Mouse (Mus musculus): ENCODE results near the gene Fam189b. TPM values are rescaled to one million over a fixed set of nuclear protein-coding genes. Genes with fewer than 3 reads are reported as not detected.

Fam189b gene
- total RNA-seq (2012; rRNA removed), result 1.6 and 2.2 TPM in 2 replicates
- 0.31 and 1.1 TPM in 2 replicates for total RNA-seq (2014; rRNA removed)
- polyA plus RNA-seq (2012; ENCODE audit: insufficient read length, low read depth), result 6.7 and 8.4 TPM in 2 replicates

- in situ Hi-C loops (cut with MboI; ENCODE audit: low pct_ligation_motif_present, low pct_unique_long_range_greater_than_20kb, low sequenced_read_pairs) (no loop called here), dilution Hi-C loops (cut with MboI; ENCODE audit: extremely low pct_ligation_motif_present, extremely low pct_unique_long_range_greater_than_20kb, low sequenced_read_pairs) (no loop called here)
- no peaks in the 10 kb centered on the region for H3K9me3 ChIP-seq (replicated peaks; ENCODE audit: low read length)
- DNase-seq (ENCODE audit: extremely low read depth), result no peak
- no peaks in the 10 kb centered on the region for H3K79me2 ChIP-seq (replicated peaks; ENCODE audit: control insufficient read depth, extremely low read depth, insufficient read depth, poor library complexity, severe bottlenecking)
- H3K4me1 ChIP-seq (ENCODE audit: control insufficient read depth in 1 of 2, insufficient read depth in 2 of 2), result peaks cover 0 to 9% of the 10 kb centered on the region in 2 experiments; a peak in 2 of 4 replicates
- no peak within 1 kb of the TSS for H3K4me2 ChIP-seq (ENCODE audit: insufficient read depth, low read depth, poor library complexity, severe bottlenecking)
- TF ChIP-seq EP300 (IDR thresholded peaks at IDR 0.05; ENCODE audit: low read length) (no peak), POLR2AphosphoS2 (IDR thresholded peaks at IDR 0.05; ENCODE audit: low read depth, low read length) (no peak), MYC (IDR thresholded peaks at IDR 0.05; ENCODE audit: low read depth, low read length) (no peak), NRF1 (IDR thresholded peaks at IDR 0.05; ENCODE audit: low read depth, low read length) (no peak), UBTF (IDR thresholded peaks at IDR 0.05; ENCODE audit: low read depth, low read length) (no peak), MAZ (IDR thresholded peaks at IDR 0.05; ENCODE audit: low read depth, low read length) (no peak), KAT2A (IDR thresholded peaks at IDR 0.05; ENCODE audit: insufficient replicate concordance, low read length) (no peak), MXI1 (IDR thresholded peaks at IDR 0.05; ENCODE audit: low read depth, low read length) (no peak), USF1 (IDR thresholded peaks at IDR 0.05; ENCODE audit: low read depth, low read length) (no peak), CHD2 (IDR thresholded peaks at IDR 0.05; ENCODE audit: low read length) (no peak), ETS1 (conservative IDR thresholded peaks at IDR 0.05; ENCODE audit: low read depth, low read length) (no peak), MAX (IDR thresholded peaks at IDR 0.05; ENCODE audit: low read length) (no peak), MEF2A (IDR thresholded peaks at IDR 0.05; ENCODE audit: borderline replicate concordance, low read depth, low read length) (no peak), TBP (conservative IDR thresholded peaks at IDR 0.05; ENCODE audit: low read depth, low read length) (no peak), ZC3H11A (IDR thresholded peaks at IDR 0.05; ENCODE audit: low read depth, low read length) (no peak), JUND (conservative IDR thresholded peaks at IDR 0.05; ENCODE audit: low read depth, low read length) (no peak)
- no peak within 1 kb of the TSS for H3K27ac ChIP-seq (ENCODE audit: insufficient read depth, low read depth)
- H3K27me3 ChIP-seq (replicated peaks), result no peaks in the 10 kb centered on the region
- peaks cover 64 to 95% of the 10 kb centered on the region in 2 experiments for H3K36me3 ChIP-seq (replicated peaks in 1 of 2; ENCODE audit: control insufficient read depth in 1 of 2, insufficient read depth in 1 of 2, low read length in 1 of 2)
- H3K4me3 ChIP-seq (replicated peaks in 1 of 3; ENCODE audit: low read depth in 2 of 3, low read length in 2 of 3, poor library complexity in 1 of 3), result no peak within 1 kb of the TSS
- H3K9ac ChIP-seq (ENCODE audit: insufficient read depth, low read depth), result no peak within 1 kb of the TSS
These were observed at the start of gene Fam189b for GRCm38 (mm10) chr3:89183058-89183958. Gene Fam189b, plus strand, starts transcription at chr3:89183143.

DNA sequence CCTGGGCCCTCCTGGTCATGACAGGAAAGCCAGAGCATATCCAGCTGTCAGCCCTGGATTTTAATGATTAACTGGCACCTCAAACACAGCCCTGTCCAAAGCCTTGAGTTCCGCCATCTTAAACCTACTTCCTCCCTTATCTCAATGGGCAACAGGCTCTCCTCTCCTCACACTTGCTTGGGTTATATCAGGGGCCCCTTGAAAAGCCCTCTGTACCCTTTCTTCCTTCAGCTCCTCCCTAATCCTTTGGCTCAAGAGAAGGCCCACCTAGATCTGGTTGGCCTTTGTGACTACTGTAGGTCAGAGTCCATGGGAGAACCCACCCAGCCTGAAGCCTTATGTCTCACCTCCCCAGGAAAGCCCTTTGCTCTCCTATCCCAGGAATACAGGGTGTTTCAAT is 49.2 kb upstream of the Fam189b start:
- Histone ChIP-seq H3K27ac (ENCODE audit: insufficient read depth, low read depth) (no peak overlapping the region), H3K36me3 (replicated peaks in 1 of 2; ENCODE audit: control insufficient read depth in 1 of 2, insufficient read depth in 1 of 2, low read length in 1 of 2) (no peaks in the 10 kb centered on the region), H3K9me3 (replicated peaks; ENCODE audit: low read length) (no peaks in the 10 kb centered on the region), H3K4me2 (ENCODE audit: insufficient read depth, low read depth, poor library complexity, severe bottlenecking) (no peak overlapping the region), H3K9ac (ENCODE audit: insufficient read depth, low read depth) (no peak overlapping the region), H3K4me1 (ENCODE audit: control insufficient read depth in 1 of 2, insufficient read depth in 2 of 2) (no peaks in the 10 kb centered on the region), H3K4me3 (replicated peaks in 1 of 3; ENCODE audit: low read depth in 2 of 3, low read length in 2 of 3, poor library complexity in 1 of 3) (no peak overlapping the region), H3K27me3 (replicated peaks) (peaks cover 15% of the 10 kb centered on the region), H3K79me2 (replicated peaks; ENCODE audit: control insufficient read depth, extremely low read depth, insufficient read depth, poor library complexity, severe bottlenecking) (no peaks in the 10 kb centered on the region)
- dilution Hi-C loops (cut with MboI; ENCODE audit: extremely low pct_ligation_motif_present, extremely low pct_unique_long_range_greater_than_20kb, low sequenced_read_pairs) (no loop called here), in situ Hi-C loops (cut with MboI; ENCODE audit: low pct_ligation_motif_present, low pct_unique_long_range_greater_than_20kb, low sequenced_read_pairs) (no loop called here)
- DNase-seq (ENCODE audit: extremely low read depth), result no peak
- no peak for TF ChIP-seq USF2 (conservative IDR thresholded peaks at IDR 0.05; ENCODE audit: low read depth, low read length)
- TF ChIP-seq TCF12 (IDR thresholded peaks at IDR 0.05; ENCODE audit: low read depth, low read length), result no peak
- no peak for TF ChIP-seq MAX (IDR thresholded peaks at IDR 0.05; ENCODE audit: low read length)
- TF ChIP-seq SMC3 (IDR thresholded peaks at IDR 0.05; ENCODE audit: low read depth, low read length), result no peak
- no peak for TF ChIP-seq EP300 (IDR thresholded peaks at IDR 0.05; ENCODE audit: low read length)
- no peak for TF ChIP-seq BHLHE40 (IDR thresholded peaks at IDR 0.05; ENCODE audit: low read depth, low read length)
- TF ChIP-seq CHD2 (IDR thresholded peaks at IDR 0.05; ENCODE audit: low read length), result no peak
- TF ChIP-seq ZMIZ1 (IDR thresholded peaks at IDR 0.05; ENCODE audit: low read depth, low read length), result no peak
- TF ChIP-seq MAFK (IDR thresholded peaks at IDR 0.05; ENCODE audit: insufficient replicate concordance, low read length), result no peak
- TF ChIP-seq MXI1 (IDR thresholded peaks at IDR 0.05; ENCODE audit: low read depth, low read length), result no peak
